Mouse (Mus musculus): ENCODE measurements around the gene Tlcd2.

Gene Tlcd2

GRCm38 (mm10) chr11:75465051-75465450 lies 3.5 kb downstream of the Tlcd2 start:
- CTCF ChIA-PET = no interaction called here

- CTCF ChIA-PET = interaction anchor here (1.1 kb wide), 1 partner anchor 14 kb away, joined by 4 read pairs; no protein-coding TSS in a partner anchor
These were observed 5.4 kb downstream of the Tlcd2 start for GRCm38 (mm10) chr11:75466731-75467505.

GRCm38 (mm10) chr11:75467512-75468215 lies 6.1 kb downstream of the Tlcd2 start:
- CTCF ChIA-PET = interaction anchor here (0.7 to 1.1 kb wide), 2 partner anchors 10 to 13 kb away, joined by 4 to 7 read pairs; no protein-coding TSS in a partner anchor

- CTCF ChIA-PET = interaction anchor here (0.7 kb wide), 1 partner anchor 11 kb away, joined by 7 read pairs; no protein-coding TSS in a partner anchor
These were observed 6.9 kb downstream of the Tlcd2 start for GRCm38 (mm10) chr11:75468410-75468809.

GRCm38 (mm10) chr11:75469261-75469660 lies 7.7 kb downstream of the Tlcd2 start:
- CTCF ChIA-PET = no interaction called here

GRCm38 (mm10) chr11:75470675-75471074 lies 9.2 kb downstream of the Tlcd2 start:
- CTCF ChIA-PET = interaction anchor here (0.6 kb wide), 1 partner anchor 92 kb away, joined by 3 read pairs; no protein-coding TSS in a partner anchor

GRCm38 (mm10) chr11:75472469-75473081 lies 11.1 kb downstream of the Tlcd2 start:
- CTCF ChIA-PET = no interaction called here

GRCm38 (mm10) chr11:75473376-75473775 lies 11.9 kb downstream of the Tlcd2 start:
- CTCF ChIA-PET = interaction anchor here (0.7 kb wide), 1 partner anchor 226 kb away, joined by 3 read pairs; no protein-coding TSS in a partner anchor

- CTCF ChIA-PET = interaction anchor here (0.6 to 1.5 kb wide), 5 partner anchors 26 to 525 kb away, joined by 3 to 5 read pairs (median 4); partner anchors contain the start of genes Tlcd2 and Wdr81
These were observed 24.7 kb downstream of the Tlcd2 start for GRCm38 (mm10) chr11:75486192-75486591.

GRCm38 (mm10) chr11:75486601-75487285 lies 25.2 kb downstream of the Tlcd2 start, which contains the start of gene Prpf8:
Prpf8 (plus strand) TSS chr11:75486816.
- CTCF ChIA-PET = interaction anchor here (0.6 to 1.5 kb wide), 6 partner anchors 14 to 313 kb away, joined by 3 to 6 read pairs (median 3); partner anchors contain the start of genes Rilp and Tlcd2

GRCm38 (mm10) chr11:75487496-75487895 lies 26.0 kb downstream of the Tlcd2 start:
- CTCF ChIA-PET = interaction anchor here (0.6 to 1.5 kb wide), 5 partner anchors 13 to 176 kb away, joined by 3 to 6 read pairs (median 3); partner anchors contain the start of genes Rilp and Tlcd2

- CTCF ChIA-PET = no interaction called here
These were observed 33.0 kb downstream of the Tlcd2 start for GRCm38 (mm10) chr11:75494296-75495049.

- CTCF ChIA-PET = interaction anchor here (0.5 to 0.7 kb wide), 2 partner anchors 35 to 491 kb away, joined by 3 to 5 read pairs; no protein-coding TSS in a partner anchor
These were observed 36.6 kb downstream of the Tlcd2 start for GRCm38 (mm10) chr11:75498126-75498525.

GRCm38 (mm10) chr11:75508162-75508561 lies 46.6 kb downstream of the Tlcd2 start:
- CTCF ChIA-PET = no interaction called here

GRCm38 (mm10) chr11:75508904-75509303 lies 47.4 kb downstream of the Tlcd2 start:
- CTCF ChIA-PET = interaction anchor here (1.2 kb wide), 1 partner anchor 22 kb away, joined by 6 read pairs; no protein-coding TSS in a partner anchor

GRCm38 (mm10) chr11:75509741-75510626 lies 48.5 kb downstream of the Tlcd2 start, which contains the start of gene Rilp:
Rilp (plus strand) TSS chr11:75510094.
- CTCF ChIA-PET = interaction anchor here (1.2 kb wide), 2 partner anchors 16 to 23 kb away, joined by 4 to 6 read pairs; no protein-coding TSS in a partner anchor

GRCm38 (mm10) chr11:75510627-75510993 lies 49.1 kb downstream of the Tlcd2 start:
- CTCF ChIA-PET = interaction anchor here (0.5 to 1.2 kb wide), 2 partner anchors 15 to 128 kb away, joined by 4 to 5 read pairs; no protein-coding TSS in a partner anchor

GRCm38 (mm10) chr11:75511213-75511612 lies 49.7 kb downstream of the Tlcd2 start:
- CTCF ChIA-PET = interaction anchor here (0.5 to 0.8 kb wide), 2 partner anchors 31 to 128 kb away, joined by 3 to 5 read pairs; no protein-coding TSS in a partner anchor

Measured in spleen, embryonic (tissue).